Comparison of ENCODE assay signal across 7 mouse cellular contexts in the genomic region with DNA sequence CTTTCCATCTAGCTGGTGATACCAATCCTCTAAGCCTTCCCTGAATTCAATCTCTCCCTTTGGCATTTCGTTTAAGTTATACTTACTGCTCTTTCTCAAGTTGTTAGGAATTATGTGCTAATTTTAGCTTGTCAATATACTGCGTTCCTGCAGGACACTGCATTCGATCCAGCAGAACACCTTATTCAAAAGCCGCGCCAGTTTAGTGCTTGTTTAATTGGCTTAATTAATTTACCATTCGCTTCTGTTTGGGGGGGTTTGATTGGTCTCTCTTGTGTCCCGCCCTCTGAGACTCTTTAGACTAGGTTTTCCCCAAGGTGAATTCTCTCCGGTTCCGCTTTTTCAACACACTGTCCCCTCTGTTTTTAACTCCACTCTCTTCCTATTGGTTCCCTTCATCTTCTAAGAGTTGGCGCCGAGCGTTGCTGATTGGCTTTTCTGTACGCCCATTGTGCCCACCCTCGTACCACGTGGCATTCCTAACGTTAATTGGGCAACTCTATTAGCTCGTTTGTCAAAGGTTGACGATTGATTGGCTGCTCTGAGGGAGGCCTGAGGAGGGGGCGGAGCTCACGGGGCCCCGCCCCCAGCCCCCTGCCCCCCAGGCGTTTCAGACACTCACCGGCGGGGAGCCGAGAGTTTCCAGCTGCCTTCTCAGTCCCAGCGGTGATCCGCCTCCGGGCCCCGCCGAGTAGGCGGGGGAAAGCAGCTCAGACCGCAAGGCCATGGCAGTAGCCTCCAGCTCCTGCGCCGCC. TPM values are rescaled to one million over a fixed set of nuclear protein-coding genes. Genes with fewer than 3 reads are reported as not detected.
DNase-seq lines count a peak whose midpoint lies in the region; ATAC-seq lines count a peak whose summit lies in the region.

Tesk2 (plus strand) TSS at position 606 of the 755 bp plus-strand sequence.

- H3K4me1 ChIP-seq in embryonic facial prominence, embryonic 11.5 days (ENCODE audit: control insufficient read depth, insufficient read depth, low read length), result no peaks in the 10 kb centered on the region
- H3K4me1 ChIP-seq in limb, embryonic 10.5 days, result peaks cover 23% of the 10 kb centered on the region
- H3K4me1 ChIP-seq in midbrain, embryonic 13.5 days (replicated peaks), result peaks cover 19% of the 10 kb centered on the region

- H3K9me3 ChIP-seq in embryonic facial prominence, embryonic 11.5 days (replicated peaks; ENCODE audit: control insufficient read depth, low read length), result no peaks in the 10 kb centered on the region
- no peaks in the 10 kb centered on the region for H3K9me3 ChIP-seq in limb, embryonic 10.5 days (replicated peaks)
- H3K9me3 ChIP-seq in midbrain, embryonic 13.5 days, result no peaks in the 10 kb centered on the region

- H3K9ac ChIP-seq in embryonic facial prominence, embryonic 11.5 days (replicated peaks; ENCODE audit: low read length), result peak within 1 kb of the TSS; percentile 86
- H3K9ac ChIP-seq in midbrain, embryonic 13.5 days (replicated peaks), result peak within 1 kb of the TSS; percentile 87

- no peaks in the 10 kb centered on the region for H3K27me3 ChIP-seq in embryonic facial prominence, embryonic 11.5 days (ENCODE audit: control insufficient read depth, insufficient read depth, low read length)
- H3K27me3 ChIP-seq in limb, embryonic 10.5 days (ENCODE audit: low read depth, poor library complexity, severe bottlenecking), result no peaks in the 10 kb centered on the region
- H3K27me3 ChIP-seq in midbrain, embryonic 13.5 days, result peaks cover 5% of the 10 kb centered on the region; the same call in 1 of the 2 replicates

- 0 out of 2 replicates have a peak within 1 kb of the TSS, but pooled peaks have one; percentile 65 for H3K27ac ChIP-seq in embryonic facial prominence, embryonic 11.5 days (replicated peaks; ENCODE audit: low read depth, low read length)
- peak within 1 kb of the TSS; percentile 91 for H3K27ac ChIP-seq in limb, embryonic 10.5 days
- H3K27ac ChIP-seq in midbrain, embryonic 13.5 days, result peak within 1 kb of the TSS; percentile 72

- under 1% methylated on average over 32 of the region's 34 CpGs for WGBS in embryonic facial prominence, embryonic 11.5 days
- WGBS in limb, embryonic 10.5 days, result under 1% methylated on average over 34 of the region's 34 CpGs
- WGBS in midbrain, embryonic 13.5 days, result under 1% methylated on average over 34 of the region's 34 CpGs

- no peaks in the 10 kb centered on the region for H3K36me3 ChIP-seq in embryonic facial prominence, embryonic 11.5 days (replicated peaks; ENCODE audit: control insufficient read depth, insufficient read depth, low read depth, low read length)
- H3K36me3 ChIP-seq in limb, embryonic 10.5 days, result peaks cover 10% of the 10 kb centered on the region
- H3K36me3 ChIP-seq in midbrain, embryonic 13.5 days, result 0 out of 2 replicates have a peak, but pooled peaks cover 4% of the 10 kb centered on the region

- peak; percentile 94 for ATAC-seq in embryonic facial prominence, embryonic 11.5 days (replicated peaks; ENCODE audit: insufficient number of reproducible peaks, low FRiP score, low TSS enrichment, low read depth)
- ATAC-seq in granulocyte monocyte progenitor cell, adult 5-6 weeks (replicated peaks; ENCODE audit: poor library complexity, severe bottlenecking), result peak; percentile 93
- ATAC-seq in midbrain, embryonic 13.5 days, result peak; percentile 96

- peak within 1 kb of the TSS; percentile 85 for H3K4me3 ChIP-seq in embryonic facial prominence, embryonic 11.5 days (ENCODE audit: low read depth, low read length)
- peak within 1 kb of the TSS; percentile 87 for H3K4me3 ChIP-seq in limb, embryonic 10.5 days
- peak within 1 kb of the TSS; percentile 78 for H3K4me3 ChIP-seq in midbrain, embryonic 13.5 days (replicated peaks)

- peak within 1 kb of the TSS; percentile 88 for H3K4me2 ChIP-seq in embryonic facial prominence, embryonic 11.5 days (ENCODE audit: low read depth, low read length)
- peak within 1 kb of the TSS; percentile 94 for H3K4me2 ChIP-seq in midbrain, embryonic 13.5 days (replicated peaks)

- DNase-seq in adrenal gland, postnatal 14 days, result peak; percentile 95
- peak; percentile 99 for DNase-seq in embryonic facial prominence, embryonic 11.5 days (ENCODE audit: low spot score)
- DNase-seq in kidney, adult 11 months, result peak; percentile 98
- peak; percentile 92 for DNase-seq in limb, embryonic 10.5 days (ENCODE audit: low spot score)
- peak; percentile 82 for DNase-seq in spleen, adult 12 weeks (ENCODE audit: low spot score)

RNA-seq across cellular contexts. Expression of gene Tesk2, which starts in this region (rescaled TPM):
- 4.9 and 5.1 TPM in 2 replicates for total RNA-seq in adrenal gland, postnatal 14 days (2021)
- 10.5 and 12.9 TPM in 2 replicates for polyA plus RNA-seq in embryonic facial prominence, embryonic 11.5 days (2014; fragmentation: Nextera tagmentation; extraction: Ambion mirVana)
- 7.3 and 9.3 TPM in 2 replicates for total RNA-seq in granulocyte monocyte progenitor cell, adult 5-6 weeks (2014; fragmentation: Nextera tagmentation)
- total RNA-seq in granulocyte monocyte progenitor cell, adult 5-6 weeks (2017), result 7.3 and 11.1 TPM in 2 replicates
- polyA plus RNA-seq in limb, embryonic 10.5 days (2016; fragmentation: Nextera tagmentation; extraction: Ambion mirVana), result 8.0 and 13.6 TPM in 2 replicates
- polyA plus RNA-seq in midbrain, embryonic 13.5 days (2015; fragmentation: Nextera tagmentation; extraction: Ambion mirVana), result 3.7 and 4.1 TPM in 2 replicates

Comparison
In these comparisons a context has a peak if more than half of its experiments do, and no peak if none do; other contexts are left out.
1. Peak in every context shown above with its lines: DNase-seq, ATAC-seq, H3K4me3 ChIP-seq and H3K27ac ChIP-seq.